Mouse (Mus musculus) testis, adult 2 months (tissue): ENCODE data around the gene Gm49630.
"Not testable (repeated sequence)": the region's sequence is repeated elsewhere in the genome, so short reads cannot be mapped to it uniquely, and the experiment has no call there.

Source experiments
- CTCF ChIP-seq: fragments of 200-500 bp; IDR thresholded peaks from 2 replicates; pipeline ENCODE4 v1.5.1; 2012; ENCODE audit warnings: low read depth, mild to moderate bottlenecking, inconsistent platforms, low read length, moderate library complexity; ENCODE audit not compliant: control insufficient read depth, insufficient read depth, insufficient replicate concordance
- POLR2A ChIP-seq: fragments of 200-500 bp; IDR thresholded peaks from 2 replicates; pipeline ENCODE4 v1.6.1; 2012; ENCODE audit warnings: low read depth, mild to moderate bottlenecking, inconsistent platforms, low read length, moderate library complexity; ENCODE audit not compliant: control insufficient read depth

DNA sequence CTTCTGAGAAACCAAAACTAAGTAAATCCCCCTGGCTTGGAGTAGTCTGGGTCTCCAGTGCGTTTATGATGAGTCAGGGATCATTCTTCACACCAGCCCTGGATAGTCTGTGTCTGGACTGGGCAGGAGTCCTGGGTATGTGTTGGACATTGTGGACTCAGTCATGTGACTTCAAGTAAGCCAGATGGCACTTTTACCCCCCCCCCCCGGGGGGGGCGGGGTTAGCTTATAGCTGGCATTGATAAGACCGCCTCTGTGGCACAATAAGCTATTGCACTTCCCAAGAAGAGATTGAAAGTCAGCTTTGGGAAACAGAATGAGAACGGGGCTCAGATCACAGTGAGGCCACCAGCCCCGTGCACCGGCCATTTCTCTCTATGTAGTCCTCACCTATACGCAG is 14.2 kb upstream of the Gm49630 start:
- TF ChIP-seq POLR2A, CTCF: not testable (repeated sequence)
